Mouse (Mus musculus) adrenal gland, postnatal 25 days (tissue): ENCODE results near the gene 4930407I10Rik. TPM values are rescaled to one million over a fixed set of nuclear protein-coding genes. Genes with fewer than 3 reads are reported as not detected.

ENCODE experiments used
- DNase-seq: peaks from one replicate; pipeline ENCODE4 v3.0.0; 2021; ENCODE audit warnings: mixed read lengths
- long read RNA-seq: library from polyadenylated mRNA; stranded (forward); transcript quantifications from one replicate; pipeline ENCODE4 v2.0.0, GENCODE M21; 2021
- total RNA-seq: library from RNA; stranded (reverse); gene quantifications from 2 replicates; pipeline ENCODE4 v1.2.3, GENCODE M21; 2021

4930407I10Rik gene
- total RNA-seq, result not detected in 2 replicates
- long read RNA-seq, result 0 reads

- no peak for DNase-seq
Observed at GRCm38 (mm10) chr15:82058719-82059201, at the start of gene 4930407I10Rik. TSS of gene 4930407I10Rik (plus strand) at chr15:82059151.

DNA sequence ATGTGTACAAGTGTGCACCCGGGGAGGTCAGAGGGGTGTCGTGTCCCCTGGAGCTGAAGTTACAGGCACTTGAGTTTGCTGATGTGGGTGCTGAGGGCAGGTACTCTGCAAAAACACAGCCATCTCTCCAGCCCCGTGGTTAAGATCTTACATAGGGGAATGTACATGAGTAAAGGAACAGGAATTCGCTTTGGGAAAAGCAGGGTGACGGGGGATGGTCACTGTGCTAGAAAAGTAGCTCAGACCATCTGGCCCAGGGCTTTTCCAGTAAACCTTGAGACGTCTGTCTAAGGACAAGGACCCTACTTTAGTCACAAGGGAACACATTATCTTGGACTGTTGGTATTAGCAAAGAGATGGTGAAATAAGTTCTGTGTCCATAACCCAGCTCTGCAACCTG lies 47.0 kb upstream of the 4930407I10Rik start:
- DNase-seq, result no peak

GRCm38 (mm10) chr15:82014745-82015391 lies 44.1 kb upstream of the 4930407I10Rik start:
- no peak for DNase-seq

- peak; percentile 39 for DNase-seq
Observed at GRCm38 (mm10) chr15:82015392-82016100, 43.4 kb upstream of the 4930407I10Rik start.

DNA sequence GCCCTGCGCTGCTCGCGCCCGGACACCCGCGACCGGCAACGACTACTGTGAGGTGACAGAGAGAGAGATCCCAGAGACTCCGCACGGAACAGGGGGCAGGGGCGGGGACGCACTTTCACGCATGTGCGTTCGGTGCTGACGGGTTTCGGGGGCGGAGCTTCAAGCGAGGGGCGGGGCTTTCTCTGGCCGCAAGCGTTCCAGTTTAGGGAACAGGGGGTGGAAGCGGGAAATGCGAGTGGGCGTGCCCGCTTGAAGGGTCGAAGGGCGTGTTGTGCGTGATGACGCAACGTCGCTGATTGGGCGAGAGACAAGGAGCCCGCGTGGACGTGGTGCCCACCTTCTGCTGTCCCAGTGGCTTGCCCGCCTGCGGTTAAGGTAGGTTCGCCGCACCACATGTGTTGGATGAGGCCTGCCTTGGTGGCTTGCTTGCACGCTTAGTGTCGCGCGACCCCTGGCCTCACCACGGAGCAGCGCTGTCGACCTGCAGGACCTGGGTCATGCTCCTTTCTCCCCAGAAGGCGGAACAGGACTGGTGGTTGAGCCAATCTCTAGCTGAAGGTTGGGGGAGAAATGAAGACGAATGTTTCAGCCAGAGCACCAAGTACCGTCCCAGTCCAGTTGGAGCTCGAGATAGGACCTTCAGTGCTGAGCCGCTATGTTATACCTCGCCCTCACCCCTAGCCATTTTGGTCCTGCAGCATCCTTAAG lies 42.7 kb upstream of the 4930407I10Rik start:
- peak; percentile 99 for DNase-seq

- DNase-seq, result no peak
Observed at GRCm38 (mm10) chr15:82016830-82017229, 42.1 kb upstream of the 4930407I10Rik start.

DNA sequence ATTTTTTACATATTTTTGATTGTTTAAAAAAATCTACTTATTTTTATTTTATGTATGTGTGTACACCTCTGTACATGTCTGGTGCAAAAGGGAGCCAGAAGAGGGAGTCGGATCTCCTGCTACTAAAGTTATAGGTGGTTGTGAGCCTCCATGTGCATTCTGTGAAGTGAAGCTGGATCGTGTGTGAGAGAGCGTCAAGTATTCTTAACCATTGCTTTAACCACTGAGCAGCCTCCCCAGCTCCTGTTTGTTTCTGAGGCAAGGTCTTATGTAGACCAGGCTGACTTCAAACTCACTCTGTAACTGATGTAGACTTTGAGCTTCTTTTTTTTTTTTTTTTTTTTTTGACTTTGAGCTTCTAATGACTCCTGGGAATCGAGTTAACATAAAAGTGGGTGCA lies 41.5 kb upstream of the 4930407I10Rik start:
- no peak for DNase-seq

DNA sequence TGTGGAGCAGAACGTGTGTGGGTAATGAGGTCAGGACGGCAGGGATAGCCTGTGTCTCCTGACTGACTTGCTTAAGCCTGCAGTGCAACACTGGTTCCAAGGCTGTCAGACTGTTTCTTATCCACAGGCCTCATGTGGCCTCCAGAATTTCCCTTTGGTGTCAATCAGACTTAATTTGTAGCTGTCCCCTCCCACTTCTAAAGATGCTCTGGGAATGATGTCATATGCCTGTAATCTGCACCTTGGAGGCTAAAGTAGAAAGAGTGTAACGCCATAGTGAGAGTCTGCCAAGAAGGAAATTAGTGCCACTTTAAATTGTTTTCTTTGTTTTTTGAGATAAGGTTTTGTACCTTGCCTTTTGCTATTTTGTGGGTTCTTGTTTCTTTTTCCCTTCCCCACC lies 39.7 kb upstream of the 4930407I10Rik start:
- DNase-seq, result no peak

DNA sequence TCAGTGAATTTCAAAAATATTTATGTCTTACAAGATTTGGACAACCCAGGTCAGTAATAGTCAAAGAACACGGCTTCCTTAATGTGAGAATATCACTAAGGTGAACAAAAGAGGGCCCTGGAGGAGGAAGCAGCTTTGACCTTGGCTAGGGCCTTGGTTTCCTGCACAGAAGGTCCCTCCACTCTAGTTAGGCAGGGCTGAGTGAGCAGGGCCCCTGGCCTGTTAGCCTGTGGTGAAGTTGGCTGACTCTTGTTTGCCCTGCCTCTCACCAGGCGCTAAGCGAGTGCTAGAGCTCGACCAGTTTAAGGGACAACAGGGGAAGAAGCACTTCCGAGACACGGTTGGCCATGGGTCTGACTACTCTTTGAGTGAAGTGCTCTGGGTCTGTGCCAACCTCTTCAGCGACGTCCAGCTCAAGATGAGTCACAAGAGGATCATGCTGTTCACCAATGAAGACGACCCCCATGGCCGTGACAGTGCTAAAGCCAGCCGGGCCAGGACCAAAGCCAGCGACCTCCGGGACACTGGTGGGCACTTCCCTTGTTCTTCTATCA lies 36.3 kb upstream of the 4930407I10Rik start:
- DNase-seq, result peak; percentile 61

DNA sequence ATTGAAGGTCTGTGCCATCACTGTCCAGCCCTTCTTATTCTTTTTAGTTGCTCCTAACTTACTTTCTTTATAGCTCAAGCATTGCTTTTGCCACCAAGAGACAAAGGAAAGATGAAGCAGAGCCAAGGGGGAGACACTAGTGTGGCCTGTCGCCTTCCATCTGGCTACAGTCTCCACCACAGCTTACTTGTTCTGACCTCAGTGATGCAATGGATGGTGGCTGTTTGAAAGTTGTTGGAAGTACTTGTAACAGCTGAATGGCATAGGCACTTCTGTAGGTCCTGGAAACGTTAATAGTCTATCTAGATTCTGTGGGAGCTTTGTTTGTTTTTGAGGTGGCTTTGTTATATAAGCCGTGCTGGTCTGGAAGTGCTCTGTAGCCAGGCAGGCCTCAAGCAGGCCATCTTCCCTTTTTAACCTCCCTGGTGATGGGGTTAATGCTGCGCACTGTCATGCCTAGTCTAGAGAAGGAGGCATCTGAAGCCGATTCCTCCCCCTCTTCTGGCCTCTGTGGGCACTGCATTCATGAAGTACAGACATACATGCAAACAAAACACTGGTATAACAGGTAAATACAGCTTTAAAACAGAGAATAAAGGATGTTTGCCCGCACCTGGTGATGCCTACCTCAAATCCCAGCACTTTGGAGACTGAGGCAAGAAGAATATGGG lies 34.9 kb upstream of the 4930407I10Rik start:
- no peak for DNase-seq

GRCm38 (mm10) chr15:82027276-82027675 lies 31.7 kb upstream of the 4930407I10Rik start:
- DNase-seq, result no peak

DNA sequence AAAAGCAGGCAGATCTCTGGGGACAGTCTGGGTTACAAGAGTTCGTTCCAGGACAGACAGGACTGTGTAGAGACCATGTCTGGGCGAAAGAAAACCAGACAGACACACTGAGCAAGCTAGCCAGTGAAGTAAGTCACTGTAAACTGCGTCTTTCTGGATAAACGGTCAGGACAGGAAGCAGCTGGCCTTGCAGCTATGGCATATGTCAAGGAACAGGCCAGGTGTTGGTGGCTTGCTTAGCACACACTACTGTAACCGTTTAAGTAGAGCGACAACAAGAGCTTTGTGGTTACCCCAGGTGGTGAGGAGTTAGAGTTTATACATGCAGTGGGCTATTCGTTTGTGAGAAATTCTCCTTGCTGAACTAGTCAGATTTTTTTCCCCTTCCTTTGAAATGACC lies 31.2 kb upstream of the 4930407I10Rik start:
- no peak for DNase-seq

GRCm38 (mm10) chr15:82032386-82032785 lies 26.6 kb upstream of the 4930407I10Rik start:
- DNase-seq, result no peak

- no peak for DNase-seq
Observed at GRCm38 (mm10) chr15:82033762-82034161, 25.2 kb upstream of the 4930407I10Rik start, which contains the start of gene Desi1. TSS of gene Desi1 (minus strand) at chr15:82033862.

DNA sequence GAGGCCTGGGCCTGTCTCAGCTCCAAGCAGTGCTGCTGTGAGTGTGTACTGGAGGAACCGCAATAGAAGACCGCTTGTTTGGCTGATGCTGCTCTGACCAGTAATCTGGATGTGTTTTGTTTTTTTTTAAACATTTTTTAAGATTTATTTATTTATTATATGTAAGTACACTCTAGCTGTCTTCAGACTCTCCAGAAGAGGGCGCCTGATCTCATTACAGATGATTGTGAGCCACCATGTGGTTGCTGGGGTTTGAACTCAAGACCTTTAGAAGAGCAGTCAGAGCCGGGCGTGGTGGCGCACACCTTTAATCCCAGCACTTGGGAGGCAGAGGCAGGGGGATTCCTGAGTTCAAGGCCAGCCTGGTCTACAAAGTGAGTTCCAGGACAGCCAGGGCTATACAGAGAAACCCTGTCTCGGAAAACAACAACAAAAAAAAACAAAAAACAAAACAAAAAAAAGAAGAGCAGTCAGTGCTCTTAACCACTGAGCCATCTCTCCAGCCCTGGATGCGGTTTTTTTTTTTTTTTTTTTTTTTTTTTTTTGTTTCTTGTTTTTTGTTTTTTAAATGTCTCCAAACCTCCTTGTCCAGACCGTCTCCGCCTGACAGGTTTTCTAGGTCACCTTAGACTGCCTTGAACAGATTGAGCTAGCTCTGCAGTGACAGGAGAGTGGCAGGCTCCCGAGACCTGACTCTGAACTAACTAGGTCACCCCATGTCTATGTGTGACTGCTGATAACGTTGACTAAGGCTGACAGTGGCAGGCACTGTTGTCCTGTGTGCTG lies 22.9 kb upstream of the 4930407I10Rik start:
- no peak for DNase-seq

DNA sequence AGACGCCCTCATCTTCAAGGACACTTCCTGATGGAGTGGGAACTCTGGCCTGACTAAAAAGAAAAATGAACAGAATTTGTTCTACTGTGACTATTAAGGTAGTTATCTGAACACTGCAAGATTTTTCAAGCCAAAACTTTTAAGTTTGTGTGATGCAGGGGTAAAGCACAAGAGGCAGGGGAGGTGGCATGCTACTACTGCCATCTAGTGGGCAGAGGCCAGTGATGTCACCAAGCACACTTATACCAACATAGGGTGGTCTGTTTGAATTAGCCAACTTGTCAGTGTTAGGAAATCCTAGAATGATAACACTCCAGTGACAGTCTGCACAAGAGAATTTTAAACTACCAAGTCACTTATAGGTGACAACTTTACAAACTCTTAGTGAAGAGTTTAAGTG lies 18.3 kb upstream of the 4930407I10Rik start:
- DNase-seq, result peak; percentile 39

- DNase-seq, result no peak
Observed at GRCm38 (mm10) chr15:82044166-82044784, 14.7 kb upstream of the 4930407I10Rik start.

GRCm38 (mm10) chr15:82046246-82046891 lies 12.6 kb upstream of the 4930407I10Rik start:
- peak; percentile 16 for DNase-seq

GRCm38 (mm10) chr15:82047080-82047883 lies 11.7 kb upstream of the 4930407I10Rik start, which contains the start of gene Snu13:
TSS of gene Snu13 (minus strand) at chr15:82047598.
- peak; percentile 91 for DNase-seq
